ENCODE assay signal across 8 mouse cellular contexts in the genomic region with DNA sequence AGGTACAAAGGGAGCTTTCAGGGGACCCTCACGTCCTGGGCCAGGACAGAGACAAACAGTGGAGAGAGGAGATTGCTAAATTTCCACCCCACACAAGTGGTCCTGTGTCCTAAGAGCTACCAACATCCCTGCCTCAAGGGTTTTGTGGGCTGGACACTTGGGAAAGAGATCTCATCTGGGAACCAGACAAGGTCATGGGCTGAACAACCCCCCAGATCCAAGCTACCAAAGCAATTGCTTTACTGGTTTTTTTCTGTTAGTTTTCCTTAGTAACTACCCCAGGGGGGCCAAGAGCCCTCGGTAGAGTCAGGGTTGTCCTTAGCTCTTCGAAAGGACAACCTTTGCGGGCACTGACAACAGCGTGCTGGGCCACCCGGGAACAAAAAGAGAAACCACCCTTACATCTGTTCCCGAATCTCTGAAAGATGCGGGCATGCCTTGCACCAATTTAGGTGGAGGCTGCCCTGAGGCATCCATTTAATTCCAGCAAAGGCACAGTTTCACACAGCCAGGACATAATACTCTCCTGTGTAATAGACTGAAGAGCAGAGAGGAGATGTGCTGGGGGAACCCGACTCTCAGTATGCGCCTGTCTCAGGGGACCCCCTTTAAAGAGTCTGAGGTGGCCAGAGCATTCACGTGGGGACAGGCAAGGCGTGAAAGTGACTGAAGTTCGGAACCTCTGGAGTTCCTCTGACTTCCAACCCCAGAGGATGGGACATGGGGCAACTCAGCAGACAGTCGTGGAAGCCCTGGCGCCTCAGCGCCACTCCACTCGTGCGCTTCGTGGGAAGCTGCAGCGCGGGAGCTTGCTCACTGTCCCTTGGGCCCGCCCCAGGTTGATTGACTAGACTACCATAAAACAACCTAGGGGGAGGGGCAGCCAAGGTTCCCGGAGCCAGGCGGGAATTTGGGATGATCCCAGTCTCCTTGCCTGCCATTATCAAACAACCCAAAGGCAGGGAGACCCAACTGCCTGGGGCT. TPM values are rescaled to one million over a fixed set of nuclear protein-coding genes. Genes with fewer than 3 reads are reported as not detected.
DNase-seq lines count a peak whose midpoint lies in the region; ATAC-seq and TF ChIP-seq lines count a peak whose summit lies in the region.

No protein-coding gene starts in this region.

- no peak overlapping the region for H3K27ac ChIP-seq in embryonic fibroblast, embryonic 13.5 days (ENCODE audit: insufficient read depth, low read length)
- H3K27ac ChIP-seq in liver, postnatal 0 days (ENCODE audit: low read depth) = no peak overlapping the region
- H3K27ac ChIP-seq in stomach, embryonic 14.5 days (ENCODE audit: low read length) = peak overlapping the region; percentile 23; the same call in 1 of the 2 replicates

- intact Hi-C loops in gastrocnemius, postnatal 14 days (cut with DNase I; ENCODE audit: low total_unique reads) = loop anchor here (5.0 kb wide), 1 partner anchor 273 kb away; no protein-coding TSS in a partner anchor

- peaks cover 45% of the 10 kb centered on the region for H3K27me3 ChIP-seq in liver, postnatal 0 days (ENCODE audit: insufficient read depth, low read length)
- H3K27me3 ChIP-seq in stomach, embryonic 14.5 days (ENCODE audit: control insufficient read depth, insufficient read depth, low read length) = no peaks in the 10 kb centered on the region

- TF ChIP-seq EP300 in liver, postnatal 0 days (IDR thresholded peaks at IDR 0.05; ENCODE audit: low read depth) = no peak

- no peak for TF ChIP-seq POLR2A in embryonic fibroblast, embryonic 13.5 days (IDR thresholded peaks at IDR 0.05; ENCODE audit: low read depth, low read length)

- ATAC-seq in liver, postnatal 0 days = no peak
- peak; percentile 7; the same call in 1 of the 2 replicates for ATAC-seq in stomach, embryonic 14.5 days (ENCODE audit: insufficient number of reproducible peaks, insufficient read depth, low FRiP score, low read depth)

- H3K4me2 ChIP-seq in liver, postnatal 0 days (ENCODE audit: low read depth, low read length) = peak overlapping the region; percentile 77
- peak overlapping the region; percentile 79 for H3K4me2 ChIP-seq in stomach, embryonic 14.5 days (replicated peaks; ENCODE audit: low read depth, low read length)

- TF ChIP-seq CTCF in embryonic fibroblast, embryonic 13.5 days (IDR thresholded peaks at IDR 0.05; ENCODE audit: borderline replicate concordance, insufficient read depth, low read length) = no peak
- no peak for TF ChIP-seq CTCF in liver, postnatal 0 days (IDR thresholded peaks at IDR 0.05; ENCODE audit: low read depth)

- no peaks in the 10 kb centered on the region for H3K9me3 ChIP-seq in liver, postnatal 0 days (ENCODE audit: low read length)
- no peaks in the 10 kb centered on the region for H3K9me3 ChIP-seq in stomach, embryonic 14.5 days (ENCODE audit: control insufficient read depth, low read depth, low read length)

- H3K36me3 ChIP-seq in liver, postnatal 0 days (replicated peaks; ENCODE audit: insufficient read depth, low read length) = no peaks in the 10 kb centered on the region
- H3K36me3 ChIP-seq in stomach, embryonic 14.5 days (ENCODE audit: control insufficient read depth, insufficient read depth, low read length) = no peaks in the 10 kb centered on the region

- H3K4me3 ChIP-seq in embryonic fibroblast, embryonic 13.5 days (ENCODE audit: insufficient read depth, low read length) = peak overlapping the region; percentile 78
- H3K4me3 ChIP-seq in liver, postnatal 0 days (ENCODE audit: low read depth, low read length) = peak overlapping the region; percentile 55
- H3K4me3 ChIP-seq in stomach, embryonic 14.5 days (ENCODE audit: low read depth, low read length) = peak overlapping the region; percentile 58

- no peak overlapping the region for H3K9ac ChIP-seq in liver, postnatal 0 days (replicated peaks)
- H3K9ac ChIP-seq in stomach, embryonic 14.5 days (replicated peaks; ENCODE audit: low read depth, low read length) = peak overlapping the region; percentile 18; the same call in 1 of the 2 replicates

- H3K4me1 ChIP-seq in embryonic fibroblast, embryonic 13.5 days (ENCODE audit: control insufficient read depth, insufficient read depth, low read length) = no peaks in the 10 kb centered on the region; the same call in 1 of the 2 replicates
- no peaks in the 10 kb centered on the region for H3K4me1 ChIP-seq in liver, postnatal 0 days (ENCODE audit: insufficient read depth)
- 0 out of 2 replicates have a peak, but pooled peaks cover 2% of the 10 kb centered on the region for H3K4me1 ChIP-seq in stomach, embryonic 14.5 days (ENCODE audit: control insufficient read depth, insufficient read depth, low read length)

- DNase-seq in kidney, adult 18-20 months = peak; percentile 4
- no peak for DNase-seq in kidney, adult 11 months
- peak; percentile 67 for DNase-seq in ZHBTc4 (ENCODE audit: low read depth, low spot score)
- DNase-seq in kidney, postnatal 10 days = peak; percentile 22
- DNase-seq in liver, postnatal 0 days = peak; percentile 16
- no peak for DNase-seq in gastrocnemius, postnatal 14 days

- WGBS in liver, postnatal 0 days (ENCODE audit: insufficient replicate concordance) = 2% methylated on average over 24 of the region's 24 CpGs
- 2% methylated on average over 24 of the region's 24 CpGs for WGBS in stomach, embryonic 14.5 days

RNA-seq across cellular contexts. Expression of gene Rspo3, which starts 1.5 kb away (rescaled TPM):
- polyA plus RNA-seq in embryonic fibroblast, embryonic 13.5 days (2011; ENCODE audit: insufficient read length, low read depth, missing spikeins) = 7.3 and 19.2 TPM in 2 replicates
- 4.7 and 4.9 TPM in 2 replicates for polyA plus RNA-seq in liver, postnatal 0 days (2015; fragmentation: Nextera tagmentation; extraction: Ambion mirVana)
- 19.0 and 19.3 TPM in 2 replicates for polyA plus RNA-seq in stomach, embryonic 14.5 days (2014; fragmentation: Nextera tagmentation; extraction: Ambion mirVana)
- 1 to 10 TPM; 1.8 to 4.8 TPM for total RNA-seq in gastrocnemius, postnatal 14 days (2021)

Comparison
In these comparisons a context has a peak if more than half of its experiments do, and no peak if none do; other contexts are left out.
1. DNase-seq: peak in kidney, adult 18-20 months (single experiment), ZHBTc4 (single experiment), kidney, postnatal 10 days (single experiment) and liver, postnatal 0 days (single experiment); none in kidney, adult 11 months (single experiment) and gastrocnemius, postnatal 14 days (single experiment).
2. Peak in every context shown above with its lines, with median percentiles within 50 percentile points of each other: H3K4me3 ChIP-seq.